In the genomic region with DNA sequence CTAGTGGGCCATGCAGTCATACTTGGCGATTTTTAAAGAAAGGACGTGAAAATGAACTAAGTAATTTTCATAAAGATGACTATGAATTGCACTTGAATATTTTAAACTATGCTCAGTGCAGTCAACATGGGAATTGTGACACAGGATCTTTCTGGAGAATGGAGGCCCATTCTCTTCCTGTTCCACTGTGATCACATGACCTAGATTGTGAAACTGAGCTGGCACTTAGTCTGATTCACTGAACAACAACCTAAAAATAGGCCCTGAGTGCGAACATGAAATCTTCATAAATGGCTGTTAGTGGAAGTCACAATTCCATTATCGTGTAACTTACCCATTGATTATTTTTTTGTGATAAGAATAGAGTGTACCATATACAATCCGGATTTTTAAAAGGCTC, we compare ENCODE assay signal across 12 mouse cellular contexts.
"Had no signal": no experiment of that assay in that cellular context is flagged by ENCODE, and none has a peak within 500 bp of the region (broad histone marks: within the 10 kb centered on the region; RNA-seq: fewer than 3 reads in every experiment).

No protein-coding gene starts in this region.

- H3K4me1 ChIP-seq: limb, embryonic 10.5 days; liver, embryonic 15.5 days; neural tube, embryonic 12.5 days had no signal

- ATAC-seq: lung, postnatal 0 days had no signal

- H3K4me2 ChIP-seq: liver, embryonic 11.5 days; liver, embryonic 15.5 days; neural tube, embryonic 12.5 days had no signal

- H3K36me3 ChIP-seq: limb, embryonic 10.5 days; liver, embryonic 15.5 days; neural tube, embryonic 12.5 days had no signal

- DNase-seq: kidney, postnatal 25 days; layer of hippocampus, adult 9-11 months; lung, adult 2 months; lung, postnatal 36 days; midbrain, embryonic 14.5 days; thymus, postnatal 4 days had no signal

- H3K9me3 ChIP-seq: limb, embryonic 10.5 days; liver, embryonic 15.5 days; neural tube, embryonic 12.5 days had no signal

- H3K27ac ChIP-seq: limb, embryonic 10.5 days; liver, embryonic 15.5 days; neural tube, embryonic 12.5 days; stomach, postnatal 0 days had no signal

- H3K4me3 ChIP-seq: limb, embryonic 10.5 days; liver, embryonic 15.5 days; neural tube, embryonic 12.5 days had no signal

- H3K9ac ChIP-seq: liver, embryonic 15.5 days; neural tube, embryonic 12.5 days had no signal

- H3K27me3 ChIP-seq: liver, embryonic 15.5 days; neural tube, embryonic 12.5 days had no signal
